Mouse (Mus musculus) spleen, adult 2 months (tissue): ENCODE results near the gene Rbms3.

Source experiments
- CTCF ChIP-seq: fragments of 200-500 bp; IDR thresholded peaks from 2 replicates; pipeline ENCODE4 v1.5.1; 2011; ENCODE audit warnings: mild to moderate bottlenecking, inconsistent platforms; ENCODE audit not compliant: insufficient read depth, insufficient read length, insufficient replicate concordance; ENCODE audit errors: extremely low read depth
- POLR2A ChIP-seq: fragments of 200-500 bp; IDR thresholded peaks from 2 replicates; pipeline ENCODE4 v1.6.1; 2011; ENCODE audit warnings: low read depth, low read length, inconsistent platforms

DNA sequence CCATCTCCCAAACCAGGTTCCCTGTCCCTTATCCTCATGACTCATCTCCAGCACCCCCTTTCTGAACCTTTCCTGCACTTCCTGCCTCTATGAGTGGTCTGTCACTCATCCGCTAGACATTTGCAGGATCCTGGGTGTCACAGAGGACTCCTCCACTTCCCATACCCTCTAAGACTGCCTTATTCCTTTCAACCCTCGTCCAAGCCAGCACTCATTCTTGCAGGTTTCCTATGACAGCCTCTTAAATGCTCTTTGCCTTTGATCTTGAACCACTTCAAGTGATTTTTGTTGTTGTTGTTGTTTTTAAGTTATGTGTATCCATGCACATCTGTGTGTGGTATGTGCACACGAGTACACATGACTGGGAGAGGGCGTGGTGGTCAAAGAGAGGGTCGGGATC is 43.6 kb upstream of the Rbms3 start:
- TF ChIP-seq CTCF, result no peak
- no peak for TF ChIP-seq POLR2A
